Comparison of ENCODE assay signal across 8 mouse cellular contexts in the genomic region with DNA sequence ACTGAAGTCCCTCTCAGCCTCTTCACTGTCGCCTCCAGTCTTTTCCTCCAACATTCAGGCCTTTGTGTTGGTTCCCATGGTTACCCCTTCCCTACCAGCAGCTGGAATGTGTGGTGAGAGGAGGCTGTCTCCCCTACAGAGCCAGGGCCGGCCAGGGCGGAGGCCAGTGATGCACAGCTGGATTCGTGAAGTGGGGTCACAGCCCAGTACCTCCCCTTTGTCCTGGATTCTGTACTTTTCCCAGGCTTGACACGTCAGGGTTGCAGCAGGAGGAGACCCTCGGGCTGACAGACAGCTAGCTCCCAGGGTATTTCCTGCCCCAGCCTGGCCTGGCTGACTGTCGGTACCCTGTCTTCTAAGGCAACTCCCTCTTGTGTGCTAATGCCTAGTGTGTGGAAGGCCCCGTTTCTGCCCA.
DNase-seq lines count a peak whose midpoint lies in the region; ATAC-seq lines count a peak whose summit lies in the region.

No protein-coding gene starts in this region.

- 9% methylated on average over 8 of the region's 8 CpGs for WGBS in heart, embryonic 14.5 days
- 5% methylated on average over 8 of the region's 8 CpGs for WGBS in hindbrain, embryonic 15.5 days
- WGBS in stomach, embryonic 16.5 days: 17% methylated on average over 8 of the region's 8 CpGs

- H3K9ac ChIP-seq in heart, embryonic 14.5 days (ENCODE audit: low read length): peak overlapping the region; percentile 42
- no peak overlapping the region for H3K9ac ChIP-seq in hindbrain, embryonic 15.5 days
- no peak overlapping the region; the same call in 1 of the 2 replicates for H3K9ac ChIP-seq in stomach, embryonic 16.5 days (ENCODE audit: low read length)

- no peak for DNase-seq in heart, postnatal 25 days (ENCODE audit: low spot score)
- peak; percentile 60 for DNase-seq in embryo, embryonic 11.5 days (ENCODE audit: low read depth, low spot score)
- DNase-seq in lung, postnatal 4 days: peak; percentile 54 to 77
- no peak for DNase-seq in cerebellum, adult 9-10 months
- DNase-seq in ovary, postnatal 10 days (ENCODE audit: low spot score): no peak

- intact Hi-C loops in heart, postnatal 25 days (cut with DNase I): no loop called here

- H3K36me3 ChIP-seq in heart, embryonic 14.5 days (ENCODE audit: control insufficient read depth, insufficient read depth, low read length): peaks cover 28% of the 10 kb centered on the region; the same call in 1 of the 2 replicates
- H3K36me3 ChIP-seq in hindbrain, embryonic 15.5 days: no peaks in the 10 kb centered on the region
- peaks cover 8% of the 10 kb centered on the region; the same call in 1 of the 2 replicates for H3K36me3 ChIP-seq in stomach, embryonic 16.5 days (ENCODE audit: control insufficient read depth, insufficient read depth, low read length)

- ATAC-seq in heart, embryonic 14.5 days (ENCODE audit: insufficient number of reproducible peaks, insufficient read depth, low FRiP score, low read depth): peak; percentile 57; the same call in 1 of the 2 replicates
- ATAC-seq in hindbrain, embryonic 15.5 days (ENCODE audit: low FRiP score, low read depth): peak; percentile 90
- ATAC-seq in stomach, embryonic 16.5 days (ENCODE audit: insufficient read depth, low FRiP score): peak; percentile 80

- H3K27ac ChIP-seq in heart, embryonic 14.5 days (replicated peaks in 1 of 2; ENCODE audit: control insufficient read depth in 1 of 2, insufficient read depth in 1 of 2, low read depth in 2 of 2, low read length in 2 of 2): peak overlapping the region; percentile 78 to 81
- H3K27ac ChIP-seq in hindbrain, embryonic 15.5 days (replicated peaks): peak overlapping the region; percentile 6
- no peak overlapping the region for H3K27ac ChIP-seq in stomach, embryonic 16.5 days (ENCODE audit: low read length)

- peaks cover 11% of the 10 kb centered on the region for H3K9me3 ChIP-seq in heart, embryonic 14.5 days (ENCODE audit: control insufficient read depth, low read length)
- peaks cover 5% of the 10 kb centered on the region; the same call in 1 of the 2 replicates for H3K9me3 ChIP-seq in hindbrain, embryonic 15.5 days
- H3K9me3 ChIP-seq in stomach, embryonic 16.5 days (replicated peaks; ENCODE audit: control insufficient read depth, low read length): peaks cover 9% of the 10 kb centered on the region

- H3K4me2 ChIP-seq in heart, embryonic 14.5 days (ENCODE audit: low read length): peak overlapping the region; percentile 28
- no peak overlapping the region for H3K4me2 ChIP-seq in hindbrain, embryonic 15.5 days
- H3K4me2 ChIP-seq in stomach, embryonic 16.5 days (ENCODE audit: low read depth, low read length): no peak overlapping the region

- no peaks in the 10 kb centered on the region for H3K27me3 ChIP-seq in heart, embryonic 14.5 days (ENCODE audit: control insufficient read depth, insufficient read depth, low read length)
- no peaks in the 10 kb centered on the region for H3K27me3 ChIP-seq in hindbrain, embryonic 15.5 days
- no peaks in the 10 kb centered on the region for H3K27me3 ChIP-seq in stomach, embryonic 16.5 days (ENCODE audit: control insufficient read depth, insufficient read depth, low read length)

- H3K4me3 ChIP-seq in heart, embryonic 14.5 days (ENCODE audit: control insufficient read depth in 1 of 2, insufficient read depth in 1 of 2, low read depth in 1 of 2, low read length in 2 of 2): no peak overlapping the region
- no peak overlapping the region for H3K4me3 ChIP-seq in hindbrain, embryonic 15.5 days
- no peak overlapping the region for H3K4me3 ChIP-seq in stomach, embryonic 16.5 days (replicated peaks; ENCODE audit: low read length)

- H3K4me1 ChIP-seq in heart, embryonic 14.5 days (ENCODE audit: control insufficient read depth in 2 of 2, insufficient read depth in 2 of 2, low read length in 2 of 2): peaks cover 35 to 76% of the 10 kb centered on the region in 2 experiments
- H3K4me1 ChIP-seq in hindbrain, embryonic 15.5 days (replicated peaks): peaks cover 19% of the 10 kb centered on the region
- peaks cover 10% of the 10 kb centered on the region for H3K4me1 ChIP-seq in stomach, embryonic 16.5 days (ENCODE audit: control insufficient read depth, insufficient read depth, low read length)

Comparison
In these comparisons a context has a peak if more than half of its experiments do, and no peak if none do; other contexts are left out.
1. DNase-seq: peak in embryo, embryonic 11.5 days (single experiment) and lung, postnatal 4 days (2 of 2); none in heart, postnatal 25 days (single experiment), cerebellum, adult 9-10 months (single experiment) and ovary, postnatal 10 days (single experiment).
2. Peak in every context shown above with its lines, with median percentiles within 50 percentile points of each other: ATAC-seq.